7 mouse cellular contexts compared by ENCODE assay signal in genomic region chr4:150009587-150009930, GRCm38 (mm10). TPM values are rescaled to one million over a fixed set of nuclear protein-coding genes. Genes with fewer than 3 reads are reported as not detected.
DNase-seq lines count a peak whose midpoint lies in the region; ATAC-seq and TF ChIP-seq lines count a peak whose summit lies in the region.

No protein-coding gene starts in this region.

- H3K27me3 ChIP-seq in kidney, embryonic 15.5 days, result no peaks in the 10 kb centered on the region
- no peaks in the 10 kb centered on the region for H3K27me3 ChIP-seq in heart, embryonic 16.5 days (ENCODE audit: control insufficient read depth, insufficient read depth, low read length)
- H3K27me3 ChIP-seq in liver, embryonic 16.5 days (ENCODE audit: control insufficient read depth, insufficient read depth, low read depth, low read length), result no peaks in the 10 kb centered on the region

- peak overlapping the region; percentile 75 for H3K4me3 ChIP-seq in kidney, embryonic 15.5 days (replicated peaks)
- no peak overlapping the region for H3K4me3 ChIP-seq in bone marrow, adult 2 months (replicated peaks; ENCODE audit: control insufficient read depth, low read depth, low read length)
- no peak overlapping the region for H3K4me3 ChIP-seq in heart, embryonic 16.5 days (ENCODE audit: low read length)
- H3K4me3 ChIP-seq in liver, embryonic 16.5 days (ENCODE audit: low read depth, low read length), result no peak overlapping the region

- H3K4me1 ChIP-seq in kidney, embryonic 15.5 days, result peaks cover 39% of the 10 kb centered on the region
- H3K4me1 ChIP-seq in bone marrow, adult 2 months (ENCODE audit: control insufficient read depth, insufficient read depth, low read length), result peaks cover 9% of the 10 kb centered on the region
- peaks cover 36% of the 10 kb centered on the region for H3K4me1 ChIP-seq in heart, embryonic 16.5 days (ENCODE audit: control insufficient read depth, insufficient read depth, low read length)
- peaks cover 31% of the 10 kb centered on the region for H3K4me1 ChIP-seq in liver, embryonic 16.5 days (ENCODE audit: control insufficient read depth, low read depth, low read length)

- peak overlapping the region; percentile 84 for H3K4me2 ChIP-seq in kidney, embryonic 15.5 days
- peak overlapping the region; percentile 86; the same call in 1 of the 2 replicates for H3K4me2 ChIP-seq in heart, embryonic 16.5 days (ENCODE audit: low read depth, low read length)
- H3K4me2 ChIP-seq in liver, embryonic 16.5 days (ENCODE audit: low read depth, low read length), result peak overlapping the region; percentile 87

- H3K9me3 ChIP-seq in kidney, embryonic 15.5 days (replicated peaks), result no peaks in the 10 kb centered on the region
- peaks cover 3% of the 10 kb centered on the region; the same call in 1 of the 2 replicates for H3K9me3 ChIP-seq in heart, embryonic 16.5 days (replicated peaks; ENCODE audit: control insufficient read depth, low read length)
- H3K9me3 ChIP-seq in liver, embryonic 16.5 days (replicated peaks; ENCODE audit: control insufficient read depth, low read length), result no peaks in the 10 kb centered on the region

- TF ChIP-seq POLR2A in bone marrow, adult 2 months (IDR thresholded peaks at IDR 0.05; ENCODE audit: borderline replicate concordance, control insufficient read depth, low read depth, low read length), result no peak

- ATAC-seq in kidney, embryonic 15.5 days (replicated peaks; ENCODE audit: low FRiP score), result no peak
- ATAC-seq in heart, embryonic 16.5 days (replicated peaks; ENCODE audit: extremely low read depth, insufficient read depth, low FRiP score), result no peak
- ATAC-seq in liver, embryonic 16.5 days (ENCODE audit: low read depth), result no peak

- TF ChIP-seq CTCF in bone marrow, adult 2 months (IDR thresholded peaks at IDR 0.05; ENCODE audit: control insufficient read depth, insufficient read depth, low read length), result no peak

- H3K36me3 ChIP-seq in kidney, embryonic 15.5 days, result no peaks in the 10 kb centered on the region
- H3K36me3 ChIP-seq in heart, embryonic 16.5 days (ENCODE audit: control insufficient read depth, insufficient read depth), result no peaks in the 10 kb centered on the region
- peaks cover 5% of the 10 kb centered on the region; the same call in 1 of the 2 replicates for H3K36me3 ChIP-seq in liver, embryonic 16.5 days (ENCODE audit: control insufficient read depth, insufficient read depth)

- H3K9ac ChIP-seq in kidney, embryonic 15.5 days, result no peak overlapping the region
- H3K9ac ChIP-seq in heart, embryonic 16.5 days (ENCODE audit: low read length), result no peak overlapping the region; the same call in 1 of the 2 replicates
- no peak overlapping the region for H3K9ac ChIP-seq in liver, embryonic 16.5 days (ENCODE audit: low read depth, low read length)

- H3K27ac ChIP-seq in kidney, embryonic 15.5 days, result peak overlapping the region; percentile 97; the same call in 1 of the 2 replicates
- peak overlapping the region; percentile 97 for H3K27ac ChIP-seq in bone marrow, adult 2 months (ENCODE audit: control insufficient read depth, insufficient read depth, low read depth, low read length, poor library complexity)
- H3K27ac ChIP-seq in heart, embryonic 16.5 days (ENCODE audit: low read length), result peak overlapping the region; percentile 98
- H3K27ac ChIP-seq in liver, embryonic 16.5 days (ENCODE audit: low read length), result peak overlapping the region; percentile 60

- 82% methylated on average over 6 of the region's 6 CpGs for WGBS in kidney, embryonic 15.5 days
- 64% methylated on average over 6 of the region's 6 CpGs for WGBS in bone marrow, adult 2 months
- 81% methylated on average over 6 of the region's 6 CpGs for WGBS in heart, embryonic 16.5 days
- WGBS in liver, embryonic 16.5 days (ENCODE audit: insufficient replicate concordance), result 67% methylated on average over 6 of the region's 6 CpGs

- no peak for DNase-seq in kidney, postnatal 14 days
- no peak for DNase-seq in T-cell, adult 2 months (ENCODE audit: low spot score)
- no peak for DNase-seq in retina, postnatal 1 day

RNA-seq across cellular contexts. Expression of gene H6pd, which starts 0.7 kb away (rescaled TPM):
- 17.8 and 18.5 TPM in 2 replicates for polyA plus RNA-seq in kidney, embryonic 15.5 days (2015; fragmentation: Nextera tagmentation; extraction: Ambion mirVana)
- polyA plus RNA-seq in bone marrow, adult 2 months (2011; ENCODE audit: insufficient read depth, insufficient read length, low replicate concordance, missing spikeins), result 1.4 and 7.2 TPM in 2 replicates
- 11.4 and 14.6 TPM in 2 replicates for polyA plus RNA-seq in heart, embryonic 16.5 days (2015; fragmentation: Nextera tagmentation; extraction: Ambion mirVana)
- 24.2 and 33.7 TPM in 2 replicates for polyA plus RNA-seq in liver, embryonic 16.5 days (2015; fragmentation: Nextera tagmentation; extraction: Ambion mirVana)

RNA-seq across cellular contexts. Expression of gene Spsb1, which starts 54.7 kb away (rescaled TPM):
- polyA plus RNA-seq in kidney, embryonic 15.5 days (2015; fragmentation: Nextera tagmentation; extraction: Ambion mirVana), result 11.7 and 12.7 TPM in 2 replicates
- polyA plus RNA-seq in bone marrow, adult 2 months (2011; ENCODE audit: insufficient read depth, insufficient read length, low replicate concordance, missing spikeins), result 1.8 and 3.9 TPM in 2 replicates
- polyA plus RNA-seq in heart, embryonic 16.5 days (2015; fragmentation: Nextera tagmentation; extraction: Ambion mirVana), result 10.5 and 12.4 TPM in 2 replicates
- 0.82 and 0.89 TPM in 2 replicates for polyA plus RNA-seq in liver, embryonic 16.5 days (2015; fragmentation: Nextera tagmentation; extraction: Ambion mirVana)
